Mouse (Mus musculus): ENCODE results near the gene Nepn.

GRCm38 (mm10) chr10:52360862-52361609 is 27.7 kb upstream of the Nepn start:
- TF ChIP-seq CTCF (IDR thresholded peaks at IDR 0.05; ENCODE audit: borderline replicate concordance, insufficient read depth, low read depth, low read length) (no peak), POLR2A (IDR thresholded peaks at IDR 0.05; ENCODE audit: borderline replicate concordance, insufficient read depth, low read length) (no peak)

All from cerebellum, adult 2 months (tissue).